Mouse (Mus musculus) embryonic fibroblast, embryonic 13.5 days (primary cell): ENCODE results near the gene Gid8. TPM values are rescaled to one million over a fixed set of nuclear protein-coding genes. Genes with fewer than 3 reads are reported as not detected.
"Not testable (repeated sequence)": the region's sequence is repeated elsewhere in the genome, so short reads cannot be mapped to it uniquely, and the experiment has no call there.

ENCODE experiments used
- H3K27ac ChIP-seq: 2 replicates; pipeline ENCODE4 v1.5.1; 2012; ENCODE audit warnings: low read length, control low read depth, inconsistent platforms; ENCODE audit not compliant: insufficient read depth
- H3K4me1 ChIP-seq: 2 replicates; pipeline ENCODE4 v1.6.1; 2011; ENCODE audit warnings: low read length; ENCODE audit not compliant: control insufficient read depth, insufficient read depth
- H3K4me3 ChIP-seq: 2 replicates; pipeline ENCODE4 v1.5.1; 2011; ENCODE audit warnings: mild to moderate bottlenecking, control low read depth, low read length; ENCODE audit not compliant: insufficient read depth
- CTCF ChIP-seq: IDR thresholded peaks from 2 replicates; pipeline ENCODE4 v1.5.1; 2011; ENCODE audit warnings: mild to moderate bottlenecking, control low read depth, low read length, moderate library complexity, borderline replicate concordance; ENCODE audit not compliant: insufficient read depth
- POLR2A ChIP-seq: IDR thresholded peaks from 2 replicates; pipeline ENCODE4 v1.6.1; 2011; ENCODE audit warnings: low read depth, mild to moderate bottlenecking, control low read depth, low read length, moderate library complexity
- polyA plus RNA-seq: library from polyadenylated mRNA; stranded (reverse); fragments of >200 nt; gene quantifications from 2 replicates; pipeline ENCODE4 v1.2.4, GENCODE M21; 2011; ENCODE audit warnings: low read depth; ENCODE audit not compliant: missing spikeins, insufficient read length

The Gid8 gene
- polyA plus RNA-seq, 1 experiment, result 71.8 TPM

DNA sequence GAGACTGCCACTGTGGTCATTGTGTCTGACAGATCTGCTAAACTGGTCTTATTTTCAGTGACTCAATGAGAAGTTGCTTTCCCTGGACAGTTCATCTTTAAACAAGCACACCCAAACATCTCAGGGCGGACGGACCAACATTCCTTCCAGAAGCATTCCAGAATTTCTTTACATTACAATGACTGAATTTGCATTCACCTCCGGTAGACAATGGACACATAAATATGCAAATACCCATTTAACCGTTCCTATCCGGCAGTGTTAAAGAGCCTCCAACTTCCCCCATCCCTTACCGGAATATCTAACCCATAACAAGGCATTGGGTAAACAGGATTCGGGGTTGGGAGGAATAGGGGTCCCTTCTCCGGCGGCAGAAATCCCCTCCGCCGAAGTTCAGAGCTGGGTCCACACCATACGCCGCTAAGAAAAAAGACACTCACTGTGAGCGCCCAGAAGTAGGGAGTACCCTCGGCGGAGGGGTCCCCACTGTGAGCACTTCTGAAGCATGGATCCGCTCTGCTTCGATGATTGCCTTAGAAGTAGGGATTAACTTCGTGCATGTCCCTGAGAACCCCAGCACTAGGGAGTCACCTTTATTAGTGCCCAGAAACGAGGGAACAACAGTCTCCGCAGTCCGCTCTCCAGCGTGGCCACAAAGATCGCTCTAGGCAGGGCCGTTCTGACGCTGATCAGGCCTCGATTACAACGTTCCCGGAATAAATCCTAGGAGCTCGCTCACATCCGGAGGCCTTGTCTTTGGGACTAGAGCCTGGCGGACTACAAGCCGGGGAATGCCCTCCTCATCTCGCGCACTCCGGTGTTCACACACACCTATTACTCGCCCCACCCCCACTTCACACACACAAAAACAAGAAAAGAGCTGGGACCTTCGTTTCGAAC lies 644 bp upstream of the Gid8 start:
- TF ChIP-seq POLR2A (no peak), CTCF (no peak)
- 0 out of 2 replicates have a peak, but pooled peaks cover 4% of the 10 kb centered on the region for H3K4me1 ChIP-seq
- H3K4me3 ChIP-seq, result peak overlapping the region; percentile 93
- H3K27ac ChIP-seq, result peak overlapping the region; percentile 63

- 0 out of 2 replicates have a peak, but pooled peaks cover 4% of the 10 kb centered on the region for H3K4me1 ChIP-seq
- peak overlapping the region; percentile 54 for H3K27ac ChIP-seq
- peak overlapping the region; percentile 77 for H3K4me3 ChIP-seq
- TF ChIP-seq CTCF, result no peak
- TF ChIP-seq POLR2A, result no peak; the same call in 1 of the 2 replicates
These were observed 599 bp downstream of the Gid8 start for GRCm38 (mm10) chr2:180710276-180711155.

GRCm38 (mm10) chr2:180711527-180711926 lies 1.6 kb downstream of the Gid8 start:
- Histone ChIP-seq H3K27ac (no peak overlapping the region), H3K4me3 (peak overlapping the region; percentile 77), H3K4me1 (0 out of 2 replicates have a peak, but pooled peaks cover 4% of the 10 kb centered on the region)
- TF ChIP-seq POLR2A, result no peak
- TF ChIP-seq CTCF, result no peak

DNA sequence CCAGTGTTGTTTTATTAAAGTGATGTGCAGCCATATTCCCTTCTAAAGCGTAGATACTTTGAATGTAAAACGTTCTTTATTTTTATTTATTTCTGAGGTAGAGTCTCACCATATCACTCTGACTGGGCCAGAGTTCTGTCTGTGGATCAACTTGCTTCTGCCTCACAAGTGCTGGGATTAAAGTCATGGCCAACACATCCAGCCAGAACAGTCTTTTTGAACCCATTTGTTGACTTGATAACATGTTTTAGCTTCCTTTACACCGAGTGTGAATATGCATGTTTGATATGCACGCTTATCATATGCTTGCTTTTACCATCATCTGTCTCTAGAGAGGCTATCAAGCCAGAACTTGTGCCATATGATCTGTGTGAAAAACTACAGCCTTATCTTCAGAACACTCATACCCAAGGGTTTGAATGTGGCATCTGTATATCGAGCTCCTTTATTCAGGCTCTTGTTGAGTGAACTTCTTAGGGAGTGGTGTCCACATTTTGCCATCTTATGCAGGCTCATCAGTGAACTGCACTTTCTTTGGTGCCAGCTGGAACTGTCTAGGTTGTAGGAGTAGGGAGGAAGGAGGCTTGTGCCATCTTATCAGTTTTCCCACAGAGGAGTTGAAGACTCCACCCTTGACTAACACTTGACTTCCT lies 2.2 kb downstream of the Gid8 start:
- Histone ChIP-seq H3K4me3 (no peak overlapping the region), H3K4me1 (0 out of 2 replicates have a peak, but pooled peaks cover 4% of the 10 kb centered on the region), H3K27ac (no peak overlapping the region)
- TF ChIP-seq POLR2A (no peak), CTCF (no peak)

DNA sequence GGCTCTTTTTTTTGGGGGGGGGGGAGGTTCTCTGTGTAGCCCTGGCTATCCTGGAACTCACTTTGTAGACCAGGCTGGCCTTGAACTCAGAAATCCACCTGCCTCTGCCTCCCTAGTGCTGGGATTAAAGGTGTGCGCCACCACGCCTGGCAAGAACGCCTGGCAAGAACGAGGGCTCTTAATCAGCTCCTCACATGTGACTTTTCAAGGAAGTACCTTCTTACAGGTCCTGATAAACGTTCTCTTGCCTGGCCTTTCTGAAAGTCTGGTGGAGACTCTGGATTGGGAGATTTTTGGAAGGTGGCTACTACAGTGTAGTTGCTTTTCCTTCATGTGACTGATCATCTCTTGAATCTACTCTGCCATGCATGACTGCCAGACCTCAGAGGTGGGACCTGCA lies 12.8 kb downstream of the Gid8 start:
- not testable (repeated sequence) for H3K4me1 ChIP-seq, H3K4me3 ChIP-seq, H3K27ac ChIP-seq

DNA sequence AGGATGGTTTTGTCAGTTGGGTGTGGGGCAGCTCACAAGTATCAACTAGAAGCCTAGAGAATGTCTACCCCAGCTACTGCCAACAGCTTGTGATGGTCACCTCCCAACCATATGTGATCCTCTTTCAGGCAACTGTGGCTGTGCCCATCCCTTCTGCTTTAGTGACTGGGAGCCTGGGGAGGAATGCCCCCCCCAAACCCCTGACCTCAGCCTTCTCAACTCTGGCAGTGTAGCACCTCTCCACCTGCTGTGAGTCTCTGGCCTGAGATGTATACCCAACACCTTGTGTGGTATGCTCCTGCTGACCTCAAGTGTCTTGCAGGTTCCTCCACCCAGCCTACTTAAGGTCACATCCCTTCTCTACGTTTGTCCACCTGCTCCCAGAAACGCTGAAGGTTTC lies 13.9 kb downstream of the Gid8 start:
- Histone ChIP-seq H3K4me1 (no peaks in the 10 kb centered on the region), H3K27ac (no peak overlapping the region), H3K4me3 (no peak overlapping the region)
- TF ChIP-seq CTCF, result no peak
- TF ChIP-seq POLR2A, result no peak

- Histone ChIP-seq H3K4me1 (no peaks in the 10 kb centered on the region), H3K4me3 (peak within 1 kb of the TSS; percentile 15), H3K27ac (no peak within 1 kb of the TSS)
- TF ChIP-seq POLR2A, result peak; percentile 24; the same call in 1 of the 2 replicates
- no peak for TF ChIP-seq CTCF
These were observed 14.9 kb downstream of the Gid8 start, which contains the start of gene Slc17a9 for GRCm38 (mm10) chr2:180724585-180725413. TSS of gene Slc17a9 (plus strand) at chr2:180725263.

- Histone ChIP-seq H3K4me3 (peak overlapping the region; percentile 15), H3K27ac (no peak overlapping the region), H3K4me1 (no peaks in the 10 kb centered on the region)
- TF ChIP-seq CTCF, result no peak
These were observed 15.5 kb downstream of the Gid8 start for GRCm38 (mm10) chr2:180725414-180725778.
